Mouse (Mus musculus): ENCODE measurements around the gene AB124611. TPM values are rescaled to one million over a fixed set of nuclear protein-coding genes. Genes with fewer than 3 reads are reported as not detected.
"Not testable (repeated sequence)": the region's sequence is repeated elsewhere in the genome, so short reads cannot be mapped to it uniquely, and the experiment has no call there.

AB124611 gene
- polyA plus RNA-seq, 1 experiment from 2014 or later: 2.0 TPM

- no peak overlapping the region for H3K9ac ChIP-seq
- H3K36me3 ChIP-seq (replicated peaks; ENCODE audit: control insufficient read depth, insufficient read depth): peaks cover 5% of the 10 kb centered on the region; the same call in 1 of the 2 replicates
- DNase-seq (ENCODE audit: low spot score) (no peak), ATAC-seq (ENCODE audit: low FRiP score) (no peak)
- no peak overlapping the region for H3K4me3 ChIP-seq (replicated peaks; ENCODE audit: low read length)
- 99% methylated on average over 4 of the region's 4 CpGs for WGBS
- H3K27me3 ChIP-seq (ENCODE audit: control insufficient read depth, insufficient read depth, low read length): no peaks in the 10 kb centered on the region
- no peaks in the 10 kb centered on the region for H3K9me3 ChIP-seq (ENCODE audit: control insufficient read depth, low read length)
- peaks cover 14% of the 10 kb centered on the region for H3K4me1 ChIP-seq (replicated peaks; ENCODE audit: control insufficient read depth, insufficient read depth, low read length)
- no peak overlapping the region for H3K4me2 ChIP-seq (replicated peaks)
- H3K27ac ChIP-seq: no peak overlapping the region
These were observed 12.5 kb upstream of the AB124611 start for GRCm38 (mm10) chr9:21513466-21513865.

GRCm38 (mm10) chr9:21517947-21518495 is 8.0 kb upstream of the AB124611 start:
- no peak overlapping the region for H3K4me2 ChIP-seq (replicated peaks)

GRCm38 (mm10) chr9:21518690-21519089 is 7.3 kb upstream of the AB124611 start:
- H3K4me1 ChIP-seq (replicated peaks; ENCODE audit: control insufficient read depth, insufficient read depth, low read length); H3K36me3 ChIP-seq (replicated peaks; ENCODE audit: control insufficient read depth, insufficient read depth); H3K27ac ChIP-seq; H3K9ac ChIP-seq; H3K4me3 ChIP-seq (replicated peaks; ENCODE audit: low read length); H3K9me3 ChIP-seq (ENCODE audit: control insufficient read depth, low read length); H3K27me3 ChIP-seq (ENCODE audit: control insufficient read depth, insufficient read depth, low read length); ATAC-seq (ENCODE audit: low FRiP score); H3K4me2 ChIP-seq (replicated peaks); DNase-seq (ENCODE audit: low spot score): not testable (repeated sequence)
- 85% methylated on average over 6 of the region's 6 CpGs for WGBS

More at GRCm38 (mm10) chr9:21517947-21518495, 8.0 kb upstream of the AB124611 start:
- H3K9me3 ChIP-seq (ENCODE audit: control insufficient read depth, low read length): no peaks in the 10 kb centered on the region
- H3K36me3 ChIP-seq (replicated peaks; ENCODE audit: control insufficient read depth, insufficient read depth): no peaks in the 10 kb centered on the region
- H3K9ac ChIP-seq: no peak overlapping the region
- no peak overlapping the region for H3K27ac ChIP-seq
- 88% methylated on average over 6 of the region's 6 CpGs for WGBS
- no peak overlapping the region for H3K4me3 ChIP-seq (replicated peaks; ENCODE audit: low read length)
- no peaks in the 10 kb centered on the region for H3K27me3 ChIP-seq (ENCODE audit: control insufficient read depth, insufficient read depth, low read length)
- H3K4me1 ChIP-seq (replicated peaks; ENCODE audit: control insufficient read depth, insufficient read depth, low read length): no peaks in the 10 kb centered on the region
- DNase-seq (ENCODE audit: low spot score) (no peak), ATAC-seq (ENCODE audit: low FRiP score) (no peak)

GRCm38 (mm10) chr9:21525142-21525936 is 637 bp upstream of the AB124611 start:
- Histone ChIP-seq H3K27ac (no peak overlapping the region), H3K4me1 (replicated peaks; ENCODE audit: control insufficient read depth, insufficient read depth, low read length) (no peaks in the 10 kb centered on the region), H3K27me3 (ENCODE audit: control insufficient read depth, insufficient read depth, low read length) (no peaks in the 10 kb centered on the region), H3K4me2 (replicated peaks) (no peak overlapping the region), H3K4me3 (replicated peaks; ENCODE audit: low read length) (no peak overlapping the region), H3K9me3 (ENCODE audit: control insufficient read depth, low read length) (no peaks in the 10 kb centered on the region), H3K9ac (no peak overlapping the region), H3K36me3 (replicated peaks; ENCODE audit: control insufficient read depth, insufficient read depth) (no peaks in the 10 kb centered on the region)
- ATAC-seq (ENCODE audit: low FRiP score): no peak
- no peak for DNase-seq (ENCODE audit: low spot score)
- 78% methylated on average over 7 of the region's 7 CpGs for WGBS

GRCm38 (mm10) chr9:21526634-21526944 is 613 bp downstream of the AB124611 start:
- Histone ChIP-seq H3K27ac (no peak overlapping the region), H3K9ac (no peak overlapping the region), H3K4me1 (replicated peaks; ENCODE audit: control insufficient read depth, insufficient read depth, low read length) (no peaks in the 10 kb centered on the region), H3K27me3 (ENCODE audit: control insufficient read depth, insufficient read depth, low read length) (no peaks in the 10 kb centered on the region), H3K4me2 (replicated peaks) (no peak overlapping the region), H3K36me3 (replicated peaks; ENCODE audit: control insufficient read depth, insufficient read depth) (no peaks in the 10 kb centered on the region), H3K9me3 (ENCODE audit: control insufficient read depth, low read length) (no peaks in the 10 kb centered on the region), H3K4me3 (replicated peaks; ENCODE audit: low read length) (no peak overlapping the region)
- 83% methylated on average over 3 of the region's 3 CpGs for WGBS
- no peak for ATAC-seq (ENCODE audit: low FRiP score)
- DNase-seq (ENCODE audit: low spot score): no peak

- Histone ChIP-seq H3K4me2 (replicated peaks) (no peak overlapping the region), H3K27me3 (ENCODE audit: control insufficient read depth, insufficient read depth, low read length) (no peaks in the 10 kb centered on the region), H3K27ac (no peak overlapping the region), H3K36me3 (replicated peaks; ENCODE audit: control insufficient read depth, insufficient read depth) (no peaks in the 10 kb centered on the region), H3K4me3 (replicated peaks; ENCODE audit: low read length) (no peak overlapping the region), H3K9me3 (ENCODE audit: control insufficient read depth, low read length) (no peaks in the 10 kb centered on the region), H3K4me1 (replicated peaks; ENCODE audit: control insufficient read depth, insufficient read depth, low read length) (no peaks in the 10 kb centered on the region), H3K9ac (no peak overlapping the region)
- 93% methylated on average over 2 of the region's 2 CpGs for WGBS
- DNase-seq (ENCODE audit: low spot score) (no peak), ATAC-seq (ENCODE audit: low FRiP score) (no peak)
These were observed 1.3 kb downstream of the AB124611 start for GRCm38 (mm10) chr9:21527100-21527801.

- Histone ChIP-seq H3K9ac (no peak overlapping the region), H3K27ac (no peak overlapping the region), H3K27me3 (ENCODE audit: control insufficient read depth, insufficient read depth, low read length) (no peaks in the 10 kb centered on the region), H3K4me3 (replicated peaks; ENCODE audit: low read length) (no peak overlapping the region), H3K36me3 (replicated peaks; ENCODE audit: control insufficient read depth, insufficient read depth) (no peaks in the 10 kb centered on the region), H3K4me1 (replicated peaks; ENCODE audit: control insufficient read depth, insufficient read depth, low read length) (no peaks in the 10 kb centered on the region), H3K4me2 (replicated peaks) (no peak overlapping the region), H3K9me3 (ENCODE audit: control insufficient read depth, low read length) (no peaks in the 10 kb centered on the region)
- WGBS: 71% methylated on average over 1 of the region's 1 CpGs
- DNase-seq (ENCODE audit: low spot score) (no peak), ATAC-seq (ENCODE audit: low FRiP score) (no peak)
These were observed 1.9 kb downstream of the AB124611 start for GRCm38 (mm10) chr9:21527917-21528324.

GRCm38 (mm10) chr9:21536501-21536900 is 10.5 kb downstream of the AB124611 start:
- no peaks in the 10 kb centered on the region for H3K4me1 ChIP-seq (replicated peaks; ENCODE audit: control insufficient read depth, insufficient read depth, low read length)
- H3K36me3 ChIP-seq (replicated peaks; ENCODE audit: control insufficient read depth, insufficient read depth): no peaks in the 10 kb centered on the region
- H3K4me2 ChIP-seq (replicated peaks): no peak overlapping the region
- H3K9ac ChIP-seq: no peak overlapping the region
- WGBS: 96% methylated on average over 14 of the region's 14 CpGs
- H3K4me3 ChIP-seq (replicated peaks; ENCODE audit: low read length): no peak overlapping the region
- DNase-seq (ENCODE audit: low spot score) (no peak), ATAC-seq (ENCODE audit: low FRiP score) (no peak)
- H3K27ac ChIP-seq: no peak overlapping the region
- H3K9me3 ChIP-seq (ENCODE audit: control insufficient read depth, low read length): no peaks in the 10 kb centered on the region
- H3K27me3 ChIP-seq (ENCODE audit: control insufficient read depth, insufficient read depth, low read length): no peaks in the 10 kb centered on the region

- no peak overlapping the region for H3K27ac ChIP-seq
- H3K4me2 ChIP-seq (replicated peaks): no peak overlapping the region
- no peak overlapping the region for H3K4me3 ChIP-seq (replicated peaks; ENCODE audit: low read length)
- no peaks in the 10 kb centered on the region for H3K36me3 ChIP-seq (replicated peaks; ENCODE audit: control insufficient read depth, insufficient read depth)
- no peaks in the 10 kb centered on the region for H3K4me1 ChIP-seq (replicated peaks; ENCODE audit: control insufficient read depth, insufficient read depth, low read length)
- no peaks in the 10 kb centered on the region for H3K27me3 ChIP-seq (ENCODE audit: control insufficient read depth, insufficient read depth, low read length)
- H3K9ac ChIP-seq: no peak overlapping the region
- no peak for ATAC-seq (ENCODE audit: low FRiP score)
- DNase-seq (ENCODE audit: low spot score): no peak
- WGBS: 88% methylated on average over 4 of the region's 4 CpGs
- H3K9me3 ChIP-seq (ENCODE audit: control insufficient read depth, low read length): no peaks in the 10 kb centered on the region
These were observed 11.0 kb downstream of the AB124611 start for GRCm38 (mm10) chr9:21537009-21537408.

Data from hindbrain, embryonic 14.5 days (tissue).